Mouse (Mus musculus) embryonic facial prominence, embryonic 13.5 days (tissue): ENCODE measurements around the gene Kcnh3. TPM values are rescaled to one million over a fixed set of nuclear protein-coding genes. Genes with fewer than 3 reads are reported as not detected.

ENCODE experiments used
- polyA plus RNA-seq: library from polyadenylated mRNA; unstranded; fragments of >200 nt; fragmentation: Nextera tagmentation; extraction: Ambion mirVana; gene quantifications from 2 replicates; pipeline ENCODE4 v1.2.1, GENCODE M21; 2015

The Kcnh3 gene
- polyA plus RNA-seq, 1 experiment from 2014 or later: 2.0 TPM

Other genes starting within 250 kb of the Kcnh3 start
- 109 and 124 TPM in 2 replicates for gene Tuba1c, start 195.0 kb upstream of the Kcnh3 start, polyA plus RNA-seq
- 1.8 and 7.1 TPM in 2 replicates for gene Prph, start 169.7 kb upstream of the Kcnh3 start, polyA plus RNA-seq
- gene Troap, start 150.3 kb upstream of the Kcnh3 start, polyA plus RNA-seq: 30.9 and 41.1 TPM in 2 replicates
- gene C1ql4, start 137.0 kb upstream of the Kcnh3 start, polyA plus RNA-seq: 0.22 TPM in 1 of 2 replicates, not detected in the other
- 0.44 and 0.52 TPM in 2 replicates for gene Dnajc22, start 131.7 kb upstream of the Kcnh3 start, polyA plus RNA-seq
- gene Spats2, start 98.9 kb upstream of the Kcnh3 start, polyA plus RNA-seq: 44.1 and 51.0 TPM in 2 replicates
- 131 and 146 TPM in 2 replicates for gene Mcrs1, start 27.1 kb downstream of the Kcnh3 start, polyA plus RNA-seq
- gene Prpf40b, start 70.2 kb downstream of the Kcnh3 start, polyA plus RNA-seq: 82.4 and 83.6 TPM in 2 replicates
- gene Fam186b, start 71.0 kb downstream of the Kcnh3 start, polyA plus RNA-seq: 0.12 and 0.42 TPM in 2 replicates
- 29.0 and 29.5 TPM in 2 replicates for gene Fmnl3, start 145.6 kb downstream of the Kcnh3 start, polyA plus RNA-seq
- 266 and 285 TPM in 2 replicates for gene Tmbim6, start 168.0 kb downstream of the Kcnh3 start, polyA plus RNA-seq
- gene Nckap5l, start 232.9 kb downstream of the Kcnh3 start, polyA plus RNA-seq: 9.4 and 10.3 TPM in 2 replicates
- gene Bcdin3d, start 249.9 kb downstream of the Kcnh3 start, polyA plus RNA-seq: 16.3 and 17.3 TPM in 2 replicates